Mouse (Mus musculus): ENCODE results near the gene Msl1.
A peak's percentile ranks its signal among the peaks of the same experiment; 100 is the strongest.

Gene Msl1

GRCm38 (mm10) chr11:98764746-98765145, 30.6 kb upstream of the Msl1 start:
- no peak for DNase-seq

GRCm38 (mm10) chr11:98765421-98766309, 29.7 kb upstream of the Msl1 start:
- no peak for DNase-seq

GRCm38 (mm10) chr11:98766346-98766745, 29.0 kb upstream of the Msl1 start:
- no peak for DNase-seq

GRCm38 (mm10) chr11:98766816-98767215, 28.5 kb upstream of the Msl1 start:
- no peak for DNase-seq

GRCm38 (mm10) chr11:98767276-98767675, 28.0 kb upstream of the Msl1 start:
- no peak for DNase-seq

- no peak for DNase-seq
Observed at GRCm38 (mm10) chr11:98767713-98768112, 27.6 kb upstream of the Msl1 start.

GRCm38 (mm10) chr11:98768127-98769006, 26.9 kb upstream of the Msl1 start:
- DNase-seq = no peak

- DNase-seq = no peak
Observed at GRCm38 (mm10) chr11:98769007-98769954, 26.0 kb upstream of the Msl1 start.

- DNase-seq = peak in 1 of 2 experiments; percentile 36
Observed at GRCm38 (mm10) chr11:98770096-98770975, 25.0 kb upstream of the Msl1 start.

- no peak for DNase-seq
Observed at GRCm38 (mm10) chr11:98771131-98771530, 24.2 kb upstream of the Msl1 start.

- no peak for DNase-seq
Observed at GRCm38 (mm10) chr11:98771844-98772525, 23.3 kb upstream of the Msl1 start.

GRCm38 (mm10) chr11:98772667-98773171, 22.6 kb upstream of the Msl1 start:
- DNase-seq = no peak

- DNase-seq = peak; percentile 97 to 98
Observed at GRCm38 (mm10) chr11:98773635-98774295, 21.6 kb upstream of the Msl1 start.

- no peak for DNase-seq
Observed at GRCm38 (mm10) chr11:98774582-98775347, 20.6 kb upstream of the Msl1 start, which contains the start of gene Nr1d1. Nr1d1 (minus strand) TSS chr11:98775333.

GRCm38 (mm10) chr11:98775348-98776051, 19.8 kb upstream of the Msl1 start:
- DNase-seq = peak; percentile 80 to 82

- no peak for DNase-seq
Observed at GRCm38 (mm10) chr11:98776052-98776764, 19.1 kb upstream of the Msl1 start.

- no peak for DNase-seq
Observed at GRCm38 (mm10) chr11:98776843-98777590, 18.3 kb upstream of the Msl1 start.
